Mouse (Mus musculus) kidney, postnatal 10 days (tissue): ENCODE results near the gene Egflam.

Source experiments
- DNase-seq: peaks from one replicate; pipeline ENCODE4 v3.0.0; 2021; ENCODE audit warnings: mixed read lengths

Gene Egflam

GRCm38 (mm10) chr15:7167906-7168532 is 230.2 kb downstream of the Egflam start:
- DNase-seq: no peak

- DNase-seq: no peak
Measured at GRCm38 (mm10) chr15:7167238-7167905, 230.8 kb downstream of the Egflam start.

- no peak for DNase-seq
Measured at GRCm38 (mm10) chr15:7166735-7167134, 231.5 kb downstream of the Egflam start.

- DNase-seq: no peak
Measured at GRCm38 (mm10) chr15:7163851-7164250, 234.3 kb downstream of the Egflam start.

GRCm38 (mm10) chr15:7160321-7160720 is 237.9 kb downstream of the Egflam start:
- DNase-seq: no peak

GRCm38 (mm10) chr15:7159869-7160268 is 238.3 kb downstream of the Egflam start:
- no peak for DNase-seq

- DNase-seq: no peak
Measured at GRCm38 (mm10) chr15:7157658-7158057, 240.5 kb downstream of the Egflam start.
